Mouse (Mus musculus): Measurements from ENCODE around the gene Syt16.

Gene Syt16

GRCm38 (mm10) chr12:74013739-74014138, 16.3 kb downstream of the Syt16 start:
- peak; percentile 27 for DNase-seq (ENCODE audit: low spot score)

- DNase-seq (ENCODE audit: low spot score), result peak; percentile 39
Observed at GRCm38 (mm10) chr12:74014739-74015270, 17.3 kb downstream of the Syt16 start.

- no peak for DNase-seq (ENCODE audit: low spot score)
Observed at GRCm38 (mm10) chr12:74015491-74015890, 18.0 kb downstream of the Syt16 start.

- DNase-seq (ENCODE audit: low spot score), result no peak
Observed at GRCm38 (mm10) chr12:74023260-74023659, 25.8 kb downstream of the Syt16 start.

- DNase-seq (ENCODE audit: low spot score), result no peak
Observed at GRCm38 (mm10) chr12:74024912-74025311, 27.5 kb downstream of the Syt16 start.

- DNase-seq (ENCODE audit: low spot score), result no peak
Observed at GRCm38 (mm10) chr12:74043225-74043624, 45.8 kb downstream of the Syt16 start.

GRCm38 (mm10) chr12:74043755-74044154, 46.3 kb downstream of the Syt16 start:
- DNase-seq (ENCODE audit: low spot score), result no peak

- DNase-seq (ENCODE audit: low spot score), result no peak
Observed at GRCm38 (mm10) chr12:74044241-74044640, 46.8 kb downstream of the Syt16 start.

- no peak for DNase-seq (ENCODE audit: low spot score)
Observed at GRCm38 (mm10) chr12:74055336-74055931, 58.0 kb downstream of the Syt16 start.

- DNase-seq (ENCODE audit: low spot score), result no peak
Observed at GRCm38 (mm10) chr12:74056162-74056561, 58.7 kb downstream of the Syt16 start.

GRCm38 (mm10) chr12:74062547-74062946, 65.1 kb downstream of the Syt16 start:
- DNase-seq (ENCODE audit: low spot score), result no peak

GRCm38 (mm10) chr12:74068912-74069311, 71.5 kb downstream of the Syt16 start:
- no peak for DNase-seq (ENCODE audit: low spot score)

- no peak for DNase-seq (ENCODE audit: low spot score)
Observed at GRCm38 (mm10) chr12:74075590-74075989, 78.1 kb downstream of the Syt16 start.

GRCm38 (mm10) chr12:74076091-74076490, 78.6 kb downstream of the Syt16 start:
- no peak for DNase-seq (ENCODE audit: low spot score)

GRCm38 (mm10) chr12:74081122-74081521, 83.7 kb downstream of the Syt16 start:
- DNase-seq (ENCODE audit: low spot score), result no peak

GRCm38 (mm10) chr12:74084389-74084788, 86.9 kb downstream of the Syt16 start:
- DNase-seq (ENCODE audit: low spot score), result no peak

GRCm38 (mm10) chr12:74087086-74087485, 89.6 kb downstream of the Syt16 start:
- DNase-seq (ENCODE audit: low spot score), result no peak

GRCm38 (mm10) chr12:74089342-74090131, 92.1 kb downstream of the Syt16 start:
- no peak for DNase-seq (ENCODE audit: low spot score)

- DNase-seq (ENCODE audit: low spot score), result no peak
Observed at GRCm38 (mm10) chr12:74092546-74092945, 95.1 kb downstream of the Syt16 start.

GRCm38 (mm10) chr12:74093110-74093509, 95.6 kb downstream of the Syt16 start:
- DNase-seq (ENCODE audit: low spot score), result no peak

- no peak for DNase-seq (ENCODE audit: low spot score)
Observed at GRCm38 (mm10) chr12:74094701-74095100, 97.2 kb downstream of the Syt16 start.

GRCm38 (mm10) chr12:74098572-74099290, 101.3 kb downstream of the Syt16 start:
- DNase-seq (ENCODE audit: low spot score), result no peak
